Mouse (Mus musculus) heart, postnatal 14 days (tissue): ENCODE measurements at regions not wholly inside any gene's neighbourhood (a gene's known extent, or its start where the extent isn't known, plus 50 kb on each side); places are given as distances from the start of the nearest gene placed in this dataset.
"Not testable (repeated sequence)": the region's sequence is repeated elsewhere in the genome, so short reads cannot be mapped to it uniquely, and the experiment has no call there.

Experiments used
- DNase-seq, 2 experiments: peaks; one replicate each; pipeline ENCODE4 v3.0.0; 2021 to 2022
- intact Hi-C: fragments of 180-260 bp; cut with DNase I; formaldehyde crosslinking; loops from one replicate; pipeline ENCODE4 v1.15.1; 2025

- no peak for DNase-seq
- intact Hi-C loops, result no loop called here
Observed at GRCm38 (mm10) chr8:51409123-51409522, 2102.4 kb upstream of the Aga start.

GRCm38 (mm10) chr8:51428443-51428842 lies 2083.1 kb upstream of the Aga start:
- intact Hi-C loops, result no loop called here
- DNase-seq, result no peak

- no peak for DNase-seq
- intact Hi-C loops, result no loop called here
Observed at GRCm38 (mm10) chr8:51428851-51429250, 2082.7 kb upstream of the Aga start.

GRCm38 (mm10) chr8:51447636-51448035 lies 2063.9 kb upstream of the Aga start:
- DNase-seq, result no peak
- intact Hi-C loops, result no loop called here

- no peak for DNase-seq
- intact Hi-C loops, result no loop called here
Observed at GRCm38 (mm10) chr8:51448600-51448999, 2062.9 kb upstream of the Aga start.

GRCm38 (mm10) chr8:51479406-51479805 lies 2032.1 kb upstream of the Aga start:
- no peak for DNase-seq
- intact Hi-C loops, result no loop called here

- intact Hi-C loops, result no loop called here
Observed at GRCm38 (mm10) chr8:51502567-51502966, 2009.0 kb upstream of the Aga start.

GRCm38 (mm10) chr8:51523163-51523562 lies 1988.4 kb upstream of the Aga start:
- DNase-seq, result no peak
- intact Hi-C loops, result no loop called here

More at GRCm38 (mm10) chr8:51502567-51502966, 2009.0 kb upstream of the Aga start:
- no peak for DNase-seq

GRCm38 (mm10) chr8:51553118-51553517 lies 1958.4 kb upstream of the Aga start:
- peak in 1 of 2 experiments; percentile 1 for DNase-seq
- intact Hi-C loops, result not testable (repeated sequence)
